Mouse (Mus musculus) lung, adult 2 months (tissue): ENCODE results near the gene Trmt13.

Experiments
- CTCF ChIP-seq: fragments of 200-500 bp; IDR thresholded peaks from 2 replicates; pipeline ENCODE4 v1.5.1; 2011; ENCODE audit warnings: mild to moderate bottlenecking, low read length, control low read depth; ENCODE audit not compliant: insufficient read depth
- POLR2A ChIP-seq: fragments of 200-500 bp; IDR thresholded peaks from 2 replicates; pipeline ENCODE4 v1.6.1; 2011; ENCODE audit warnings: low read depth, mild to moderate bottlenecking, control low read depth, low read length, borderline replicate concordance; ENCODE audit errors: extremely low read depth

DNA sequence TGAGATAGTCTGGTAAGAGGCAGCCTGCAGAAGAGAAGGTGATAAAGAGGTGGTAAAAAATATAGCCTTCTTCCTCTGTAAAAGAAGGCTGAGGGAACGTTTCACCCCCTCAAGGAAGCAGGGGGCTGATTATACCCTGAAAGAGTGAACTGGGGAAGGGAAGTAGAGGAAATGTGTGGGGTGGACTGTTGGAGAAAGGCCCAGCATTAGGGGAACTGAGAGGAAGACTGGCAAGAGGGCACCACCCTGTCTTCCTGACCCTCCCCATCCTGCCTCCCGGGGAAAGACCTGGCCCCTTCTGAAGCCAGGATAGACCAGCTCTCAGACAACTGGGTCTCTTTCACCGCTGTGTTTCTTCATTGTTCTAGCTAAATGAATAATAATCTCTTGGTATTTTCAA, 71.9 kb downstream of the Trmt13 start:
- TF ChIP-seq CTCF (no peak), POLR2A (no peak)
